Mouse (Mus musculus) ES-E14 (cell line): ENCODE data around the gene Dclre1b.

Experiments
- CHD2 ChIP-seq: IDR thresholded peaks from 2 replicates; pipeline ENCODE4 v1.6.1; 2014; ENCODE audit warnings: mild to moderate bottlenecking, low read depth, low read length, inconsistent platforms
- HCFC1 ChIP-seq: IDR thresholded peaks from 2 replicates; pipeline ENCODE4 v1.6.1; 2012; ENCODE audit warnings: low read length, inconsistent platforms, borderline replicate concordance; ENCODE audit not compliant: insufficient read depth

- TF ChIP-seq HCFC1 (no peak), CHD2 (no peak)
Observed at GRCm38 (mm10) chr3:103777940-103778339, 31.3 kb downstream of the Dclre1b start.
